Mouse (Mus musculus): Measurements from ENCODE around the gene Hist1h2bl.

DNA sequence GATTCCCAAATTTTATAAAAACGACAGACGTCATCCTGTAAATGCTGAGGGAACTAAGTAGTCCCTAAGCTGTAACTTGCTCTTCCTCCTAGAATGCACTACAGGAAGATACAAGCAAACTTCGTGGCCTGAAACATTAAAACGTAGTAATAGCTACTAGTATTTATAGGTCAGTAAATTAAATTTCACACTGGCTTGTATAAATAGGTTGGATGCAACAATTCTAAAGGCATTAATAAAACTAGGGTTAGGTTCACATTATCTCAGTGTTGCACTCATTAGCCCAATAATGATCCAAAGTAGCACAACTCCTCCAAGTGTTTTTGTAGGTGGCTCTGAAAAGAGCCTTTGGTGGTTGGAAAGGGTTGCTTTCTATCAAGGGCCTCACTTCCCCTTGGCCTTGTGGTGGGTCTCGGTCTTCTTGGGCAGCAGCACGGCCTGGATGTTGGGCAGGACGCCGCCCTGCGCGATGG lies 37.1 kb upstream of the Hist1h2bl start:
- TF ChIP-seq CTCF (IDR thresholded peaks at IDR 0.05; ENCODE audit: low read depth) (no peak), EP300 (IDR thresholded peaks at IDR 0.05; ENCODE audit: low read depth) (no peak)
